Mouse (Mus musculus) skeletal muscle tissue, adult 2 months (tissue): ENCODE measurements around the gene Gm7029.
A peak's percentile ranks its signal among the peaks of the same experiment; 100 is the strongest.
"Not testable (repeated sequence)": the region's sequence is repeated elsewhere in the genome, so short reads cannot be mapped to it uniquely, and the experiment has no call there.

ENCODE experiments used
- DNase-seq: peaks from one replicate; pipeline ENCODE4 v3.0.0-alpha.2; 2012; ENCODE audit warnings: low read depth, low spot score

The Gm7029 gene

DNA sequence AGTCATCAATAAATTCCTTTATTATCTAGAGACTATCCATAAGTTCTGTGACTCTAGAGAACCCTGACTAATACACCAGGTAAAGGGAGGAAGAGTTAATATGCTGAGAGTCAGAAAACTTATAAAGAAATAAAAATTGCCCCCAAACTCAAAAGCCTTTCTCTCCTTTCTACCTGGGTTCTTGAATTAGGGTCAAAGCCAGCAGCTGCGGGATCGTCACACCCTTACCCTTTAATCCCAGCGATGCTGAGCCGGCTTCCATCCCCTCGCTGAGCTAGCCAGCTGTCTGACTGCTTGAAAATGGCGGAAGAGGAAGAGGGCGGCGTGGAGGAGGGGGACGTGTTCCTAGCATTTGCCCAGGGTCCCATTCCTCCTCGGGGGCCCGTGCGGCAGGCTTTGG, at the start of gene Gm7029:
Gm7029 (plus strand) TSS at position 301 of the 400 bp plus-strand sequence.
- DNase-seq, result not testable (repeated sequence)

DNA sequence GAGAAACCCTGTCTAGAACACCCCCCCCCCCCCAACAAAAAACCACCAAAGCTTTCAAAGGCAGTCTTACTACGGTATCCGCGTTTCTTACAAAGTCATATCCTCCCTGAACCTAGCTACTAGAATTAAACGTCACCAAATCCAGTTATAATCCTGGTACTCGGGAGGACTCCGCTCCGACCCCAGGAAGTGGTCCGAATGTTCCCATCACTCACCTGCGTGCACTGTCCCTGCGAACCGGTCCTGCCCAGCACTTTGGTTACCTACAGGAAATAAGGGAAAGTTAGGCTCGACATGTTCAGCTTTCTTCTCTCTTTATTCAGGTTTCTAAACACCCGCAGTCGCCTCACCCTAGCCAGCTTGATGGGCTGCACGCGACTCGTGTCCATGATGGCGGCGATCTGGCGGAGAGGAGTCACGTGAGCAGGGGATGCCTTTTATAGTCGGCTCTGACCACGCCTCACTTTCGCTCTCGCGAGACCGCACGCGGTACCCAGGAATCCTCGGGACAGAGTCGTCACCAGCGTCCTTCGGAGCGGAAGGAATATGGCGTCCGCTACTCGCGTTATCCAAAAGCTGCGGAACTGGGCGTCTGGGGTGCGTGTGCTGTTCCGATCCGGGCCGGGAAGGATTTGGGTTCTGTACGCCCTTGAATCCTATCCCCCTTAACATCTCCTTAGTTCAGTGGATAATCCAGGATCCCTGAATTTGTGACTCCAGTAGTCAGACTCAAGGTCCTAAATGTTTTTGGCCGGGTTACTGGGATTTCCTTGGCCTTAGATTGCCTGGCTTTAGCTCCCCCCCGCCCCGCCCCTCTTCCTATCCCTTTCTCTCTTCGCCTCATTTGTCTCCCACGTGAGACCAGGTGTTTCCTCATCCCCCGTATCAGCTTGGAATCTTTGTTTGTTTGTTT, 49.3 kb upstream of the Gm7029 start, which contains the start of the genes Rps28 and Ndufa7:
Rps28 (minus strand) TSS at position 479 of the 913 bp plus-strand sequence.
Ndufa7 (plus strand) TSS at position 489 of the 913 bp plus-strand sequence.
- peak; percentile 98 for DNase-seq

DNA sequence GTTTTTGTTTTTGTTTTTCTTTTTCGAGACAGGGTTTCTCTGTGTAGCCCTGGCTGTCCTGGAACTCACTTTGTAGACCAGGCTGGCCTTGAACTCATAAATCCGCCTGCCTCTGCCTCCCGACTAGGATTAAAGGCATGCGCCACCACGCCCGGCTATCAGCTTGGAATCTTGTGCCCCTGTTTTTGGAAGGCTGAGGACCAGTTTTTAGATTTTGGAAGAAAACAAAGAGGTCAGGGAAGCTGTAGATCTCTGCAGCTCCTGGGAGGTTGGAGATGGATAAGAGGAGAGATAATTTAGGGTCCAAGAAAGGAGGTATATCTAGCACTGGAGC, 48.7 kb upstream of the Gm7029 start:
- not testable (repeated sequence) for DNase-seq

DNA sequence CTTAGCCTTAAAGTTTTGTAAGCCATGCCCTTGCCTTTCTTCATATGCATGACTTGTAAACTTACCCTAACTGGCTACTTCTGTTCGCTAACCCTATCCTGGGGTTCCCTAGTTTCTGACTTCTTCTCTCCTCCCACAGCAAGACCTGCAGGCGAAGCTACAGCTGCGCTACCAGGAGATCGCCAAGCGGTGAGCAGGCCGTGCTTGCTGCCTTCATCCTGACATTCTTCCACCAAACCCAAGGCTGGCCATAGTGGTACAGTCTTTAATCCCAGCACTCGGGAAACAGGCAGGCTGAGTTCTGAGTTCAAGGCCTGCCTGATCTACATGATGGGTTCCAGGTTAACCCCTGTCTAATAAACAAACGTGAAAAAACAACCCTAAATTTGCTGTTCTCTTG, 48.2 kb upstream of the Gm7029 start:
- no peak for DNase-seq

DNA sequence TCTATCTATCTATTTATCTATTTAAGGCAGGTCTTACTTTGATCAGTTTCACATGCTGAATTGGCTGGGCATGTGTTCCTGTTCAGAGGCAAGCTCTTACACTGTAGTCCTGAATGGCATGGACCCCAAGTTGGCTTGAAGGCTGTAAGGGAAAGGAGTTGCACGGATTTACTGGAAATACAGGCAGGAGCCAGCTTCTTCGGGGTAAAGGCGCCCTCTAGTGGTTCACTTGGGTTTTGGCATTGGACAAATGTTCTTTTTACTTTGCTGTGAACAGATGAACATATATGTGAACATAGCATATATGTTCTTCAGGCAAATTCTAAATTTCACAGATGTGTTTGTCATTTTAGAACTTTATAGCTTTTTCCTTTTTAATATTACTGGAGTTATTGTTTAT, 46.8 kb upstream of the Gm7029 start:
- peak; percentile 66 for DNase-seq

DNA sequence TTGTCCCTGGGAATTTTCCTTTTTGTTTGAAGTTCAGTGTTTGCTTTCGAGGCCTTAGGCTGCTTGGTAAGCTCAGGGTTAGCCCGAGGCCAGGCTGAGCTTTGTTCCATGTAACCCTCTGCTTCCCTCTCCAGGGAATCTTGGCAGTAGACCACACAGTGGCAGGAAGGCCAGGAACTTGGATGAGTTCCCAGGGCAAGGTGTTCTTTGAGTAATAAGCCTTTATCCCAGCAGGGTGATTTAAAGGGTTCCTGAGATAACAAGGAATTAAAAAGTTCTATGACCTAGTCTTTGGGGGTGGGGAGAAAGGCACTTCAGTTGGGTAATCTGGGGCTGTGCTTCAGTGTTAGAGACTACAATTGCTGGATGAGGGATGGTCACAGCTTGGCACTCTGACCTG, 44.7 kb upstream of the Gm7029 start:
- peak; percentile 54 for DNase-seq

DNA sequence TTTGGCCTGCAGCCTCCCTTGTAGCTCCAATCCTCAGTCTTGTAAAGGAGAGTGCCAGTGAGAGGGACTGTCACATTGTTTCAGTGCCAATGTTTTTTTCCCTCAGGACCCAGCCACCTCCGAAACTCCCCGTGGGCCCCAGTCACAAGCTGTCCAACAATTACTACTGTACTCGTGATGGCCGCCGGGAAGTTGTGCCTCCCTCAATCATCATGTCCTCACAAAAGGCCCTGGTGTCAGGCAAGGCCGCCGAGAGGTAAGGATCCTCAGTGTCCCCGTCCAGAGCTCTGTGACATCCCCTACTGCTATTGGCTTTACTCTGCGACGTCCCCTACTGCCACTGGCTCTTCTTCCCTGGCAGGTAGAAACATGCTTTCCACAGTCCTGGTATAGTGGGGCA, 44.1 kb upstream of the Gm7029 start:
- DNase-seq, result no peak

DNA sequence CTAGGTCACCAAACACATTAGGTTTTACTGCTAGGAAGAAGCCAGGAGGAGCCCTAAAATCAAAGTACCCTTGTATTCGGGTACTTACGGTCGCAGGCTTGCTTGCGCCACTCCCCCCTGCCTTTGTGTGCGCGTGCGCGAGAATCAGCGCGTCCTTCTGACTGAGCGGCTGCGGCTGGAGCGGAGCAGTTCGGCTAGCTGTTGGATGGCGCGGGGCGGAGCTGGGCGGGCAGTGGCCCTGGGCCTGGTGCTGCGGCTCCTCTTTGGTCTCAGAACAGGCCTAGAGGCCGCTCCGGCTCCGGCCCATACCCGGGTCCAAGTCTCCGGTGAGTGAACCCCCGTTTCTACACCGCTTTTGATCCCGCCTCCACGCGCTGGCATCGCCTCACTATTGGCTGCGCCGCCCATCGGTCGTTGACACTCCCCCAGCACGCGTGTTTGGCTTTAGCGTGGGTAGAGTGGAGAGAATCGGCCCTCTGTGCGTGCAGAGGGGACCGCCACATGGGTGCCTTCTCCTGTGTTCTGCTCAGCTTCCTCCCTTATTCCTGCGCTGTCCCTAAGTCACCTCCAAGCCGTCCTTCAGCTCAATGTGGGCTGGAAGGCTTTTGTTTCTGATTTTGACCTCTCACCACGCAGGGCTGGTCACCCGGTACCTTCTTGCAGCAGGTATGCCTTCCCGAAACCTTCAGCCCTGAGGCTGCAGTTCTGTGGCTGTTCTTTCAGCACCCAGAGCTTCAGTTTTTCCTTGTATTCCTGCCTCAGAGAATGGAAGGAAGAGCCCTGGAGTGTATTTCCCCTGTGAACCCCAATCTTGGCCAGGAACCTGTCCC, 30.5 kb upstream of the Gm7029 start, which contains the start of gene Cd320:
Cd320 (plus strand) TSS at position 126 of the 830 bp plus-strand sequence.
- peak; percentile 90 for DNase-seq

GRCm38 (mm10) chr17:33844196-33844595, 29.4 kb upstream of the Gm7029 start:
- no peak for DNase-seq

- DNase-seq, result no peak
Measured at GRCm38 (mm10) chr17:33848139-33848538, 25.5 kb upstream of the Gm7029 start.

GRCm38 (mm10) chr17:33851331-33851730, 22.3 kb upstream of the Gm7029 start:
- DNase-seq, result no peak

DNA sequence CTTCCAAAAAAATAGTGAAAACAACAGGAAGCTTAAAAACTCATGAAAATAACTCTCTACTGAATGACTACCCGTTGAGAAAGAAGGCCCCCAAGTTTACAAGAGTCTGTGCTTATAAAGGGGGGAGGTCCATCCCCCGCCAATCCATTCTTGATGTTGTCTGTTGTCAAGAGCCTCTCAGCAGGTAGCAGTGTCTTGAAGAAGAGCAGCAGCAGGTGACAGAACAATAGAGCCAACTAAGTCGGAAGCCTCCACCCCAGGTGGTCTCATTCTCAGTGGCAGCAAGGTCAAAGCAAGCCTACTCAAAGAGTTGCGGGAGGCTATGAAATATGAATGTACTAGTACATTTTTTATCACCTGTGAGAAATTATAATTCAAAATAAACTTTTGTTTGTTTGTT, 15.8 kb upstream of the Gm7029 start:
- no peak for DNase-seq

DNA sequence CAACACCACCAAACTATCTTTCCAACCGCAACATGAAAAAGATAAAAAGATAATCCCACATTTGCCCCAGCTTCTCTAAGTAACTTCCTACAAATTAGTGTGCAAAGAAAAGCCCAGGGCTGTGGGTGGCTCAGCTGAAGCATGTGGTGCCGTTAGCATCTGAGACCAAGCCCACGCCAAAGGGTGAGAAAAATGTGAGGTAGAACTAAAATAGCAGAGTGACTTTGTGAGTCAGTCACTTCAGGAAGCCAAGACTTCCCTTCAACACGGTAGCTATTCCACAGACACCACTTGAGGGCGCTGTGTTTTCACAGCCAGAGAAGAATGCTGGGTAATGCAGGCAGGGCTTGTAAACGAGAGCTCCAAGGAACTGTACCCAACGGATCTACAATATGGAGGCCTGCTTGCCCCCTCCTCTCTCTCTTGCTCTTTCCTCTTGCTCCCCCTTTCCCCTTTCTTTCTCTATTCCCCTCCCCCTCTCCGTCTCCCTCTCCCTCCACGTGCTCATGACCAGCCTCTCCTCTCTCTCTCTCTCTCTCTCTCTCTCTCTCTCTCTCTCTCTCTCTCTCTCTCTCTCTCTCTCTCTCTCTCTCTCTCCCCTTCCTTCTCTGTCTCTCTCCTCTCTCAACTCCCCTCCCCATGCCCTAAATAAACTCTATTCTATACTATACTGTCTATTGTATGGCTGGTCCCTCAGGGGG, 8.2 kb upstream of the Gm7029 start:
- DNase-seq, result no peak

GRCm38 (mm10) chr17:33874411-33874810, 774 bp downstream of the Gm7029 start:
- no peak for DNase-seq

GRCm38 (mm10) chr17:33875797-33876196, 2.2 kb downstream of the Gm7029 start:
- not testable (repeated sequence) for DNase-seq

GRCm38 (mm10) chr17:33884320-33884719, 10.7 kb downstream of the Gm7029 start:
- DNase-seq, result not testable (repeated sequence)

GRCm38 (mm10) chr17:33887802-33888201, 14.2 kb downstream of the Gm7029 start:
- DNase-seq, result not testable (repeated sequence)

DNA sequence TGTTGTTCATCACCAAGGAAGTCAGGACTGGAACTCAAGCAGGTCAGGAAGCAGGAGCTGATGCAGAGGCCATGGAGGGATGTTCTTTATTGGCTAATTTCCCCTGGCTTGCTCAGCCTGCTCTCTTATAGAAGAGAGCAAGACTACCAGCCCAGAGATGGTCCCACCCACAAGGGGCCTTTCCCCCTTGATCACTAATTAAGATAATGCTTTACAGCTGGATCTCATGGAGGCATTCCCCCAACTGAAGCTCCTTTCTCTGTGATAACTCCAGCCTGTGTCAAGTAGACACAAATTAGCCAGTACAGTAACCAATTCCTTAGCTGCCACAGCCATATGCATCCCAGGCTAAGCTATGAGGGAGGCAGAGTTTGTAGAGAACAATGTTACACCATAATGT, 14.6 kb downstream of the Gm7029 start:
- DNase-seq, result not testable (repeated sequence)

GRCm38 (mm10) chr17:33889941-33890532, 16.4 kb downstream of the Gm7029 start:
- DNase-seq, result not testable (repeated sequence)

- DNase-seq, result peak; percentile 100
Measured at GRCm38 (mm10) chr17:33890533-33891059, 17.0 kb downstream of the Gm7029 start, which contains the start of gene Kifc1. Gene Kifc1, minus strand, starts transcription at chr17:33890661.

GRCm38 (mm10) chr17:33891357-33891756, 17.7 kb downstream of the Gm7029 start:
- no peak for DNase-seq
